Mouse (Mus musculus): ENCODE results near the gene Spink4. TPM values are rescaled to one million over a fixed set of nuclear protein-coding genes. Genes with fewer than 3 reads are reported as not detected.
A peak's percentile ranks its signal among the peaks of the same experiment; 100 is the strongest.

The Spink4 gene
- total and polyA plus RNA-seq, 2 experiments from 2014 or later: not detected

DNA sequence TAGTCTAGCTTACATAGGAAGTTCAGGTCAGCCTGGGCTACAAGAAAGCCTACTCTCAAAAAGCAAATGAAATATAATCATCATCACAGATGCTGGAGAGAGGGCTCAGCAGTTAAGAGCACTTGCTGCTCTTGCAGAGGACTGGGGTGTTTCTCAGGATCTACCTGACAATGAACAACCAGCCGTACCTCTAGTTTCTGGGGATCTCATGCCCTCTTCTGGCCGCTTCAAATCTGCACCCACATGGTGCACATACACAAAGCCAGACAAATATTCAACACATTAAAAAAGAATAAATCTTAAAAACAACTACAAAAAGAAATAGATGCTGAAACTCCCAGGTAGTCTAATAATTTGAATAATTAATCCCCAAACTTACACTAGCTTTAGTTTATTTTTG, 24.2 kb upstream of the Spink4 start:
- no peak for ATAC-seq (ENCODE audit: low FRiP score)
- 98% methylated on average over 2 of the region's 2 CpGs for WGBS

DNA sequence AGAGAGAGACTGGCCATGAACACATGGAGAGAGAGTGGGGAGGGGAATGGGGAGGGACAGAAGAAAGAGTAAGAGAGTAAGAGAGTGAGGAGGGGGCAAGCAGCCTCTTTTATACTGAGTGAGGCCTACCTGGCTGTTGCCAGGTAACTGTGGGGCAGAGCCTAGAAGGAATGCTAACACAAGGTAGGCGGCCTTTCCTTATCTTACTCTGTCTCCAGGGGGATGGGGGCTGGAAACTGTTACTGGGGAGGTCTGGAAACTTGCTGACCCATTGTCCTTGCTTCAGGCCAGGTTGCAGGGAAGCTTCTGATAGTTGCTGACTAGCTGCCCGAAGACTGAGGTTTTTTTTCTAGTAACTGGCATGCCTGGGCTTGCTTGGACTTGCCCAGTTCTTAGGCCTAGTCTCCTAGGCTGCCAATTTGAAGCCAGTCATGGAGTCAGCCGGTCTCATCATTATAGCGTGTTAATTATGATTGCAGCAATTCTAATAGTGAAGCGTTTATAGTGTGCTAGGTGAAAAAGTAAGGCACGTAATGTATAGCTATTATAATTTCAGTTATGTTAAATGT, 21.3 kb upstream of the Spink4 start:
- TF ChIP-seq CTCF (IDR thresholded peaks at IDR 0.05): no peak
- Histone ChIP-seq H3K4me3 (ENCODE audit: low read depth, low read length) (no peak overlapping the region), H3K27me3 (ENCODE audit: insufficient read depth, low read length) (no peaks in the 10 kb centered on the region), H3K36me3 (ENCODE audit: insufficient read depth, low read length) (no peaks in the 10 kb centered on the region), H3K27ac (ENCODE audit: low read depth, low read length) (no peak overlapping the region), H3K9ac (replicated peaks; ENCODE audit: low read length, poor library complexity, severe bottlenecking) (no peak overlapping the region), H3K4me1 (ENCODE audit: insufficient read depth, low read length) (no peaks in the 10 kb centered on the region), H3K9me3 (ENCODE audit: low read length) (no peaks in the 10 kb centered on the region), H3K4me2 (ENCODE audit: low read depth, low read length, poor library complexity, severe bottlenecking) (no peak overlapping the region)
- 87% methylated on average over 6 of the region's 6 CpGs for WGBS
- ATAC-seq (ENCODE audit: low FRiP score) (no peak), DNase-seq (ENCODE audit: low spot score) (no peak)

More for the DNA sequence above, 24.2 kb upstream of the Spink4 start:
- Histone ChIP-seq H3K9me3 (ENCODE audit: low read length) (no peaks in the 10 kb centered on the region), H3K9ac (replicated peaks; ENCODE audit: low read length, poor library complexity, severe bottlenecking) (no peak overlapping the region), H3K4me3 (ENCODE audit: low read depth, low read length) (no peak overlapping the region), H3K27me3 (ENCODE audit: insufficient read depth, low read length) (no peaks in the 10 kb centered on the region), H3K36me3 (ENCODE audit: insufficient read depth, low read length) (no peaks in the 10 kb centered on the region), H3K4me2 (ENCODE audit: low read depth, low read length, poor library complexity, severe bottlenecking) (no peak overlapping the region), H3K27ac (ENCODE audit: low read depth, low read length) (no peak overlapping the region), H3K4me1 (ENCODE audit: insufficient read depth, low read length) (no peaks in the 10 kb centered on the region)
- TF ChIP-seq CTCF (IDR thresholded peaks at IDR 0.05): no peak
- no peak for DNase-seq (ENCODE audit: low spot score)

DNA sequence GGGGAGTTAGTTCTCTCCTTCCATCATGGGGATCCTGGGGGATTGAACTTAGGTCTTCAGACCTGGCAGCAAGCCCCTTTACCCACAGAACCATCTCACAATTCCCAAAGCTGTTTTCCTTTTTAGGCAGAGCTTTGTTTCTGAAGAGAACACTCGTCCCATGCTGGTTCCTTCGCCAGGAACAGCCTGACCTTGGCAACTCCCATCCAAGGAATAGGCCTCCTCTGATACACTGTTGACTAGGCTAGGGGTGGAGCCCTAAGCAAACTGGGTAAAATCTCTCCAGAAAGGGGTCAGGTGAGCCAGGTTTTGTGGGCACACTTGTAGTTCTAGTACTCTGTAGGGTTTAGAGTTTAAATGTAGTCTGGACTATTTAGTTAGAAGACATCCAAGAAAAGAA, 20.6 kb upstream of the Spink4 start:
- no peak overlapping the region for H3K27ac ChIP-seq (ENCODE audit: low read depth, low read length)
- no peak for TF ChIP-seq CTCF (IDR thresholded peaks at IDR 0.05)
- no peaks in the 10 kb centered on the region for H3K9me3 ChIP-seq (ENCODE audit: low read length)
- H3K4me1 ChIP-seq (ENCODE audit: insufficient read depth, low read length): no peaks in the 10 kb centered on the region
- no peak overlapping the region for H3K9ac ChIP-seq (replicated peaks; ENCODE audit: low read length, poor library complexity, severe bottlenecking)
- H3K36me3 ChIP-seq (ENCODE audit: insufficient read depth, low read length): no peaks in the 10 kb centered on the region
- DNase-seq (ENCODE audit: low spot score) (no peak), ATAC-seq (ENCODE audit: low FRiP score) (no peak)
- H3K4me2 ChIP-seq (ENCODE audit: low read depth, low read length, poor library complexity, severe bottlenecking): no peak overlapping the region
- no peak overlapping the region for H3K4me3 ChIP-seq (ENCODE audit: low read depth, low read length)
- 60% methylated on average over 2 of the region's 2 CpGs for WGBS
- no peaks in the 10 kb centered on the region for H3K27me3 ChIP-seq (ENCODE audit: insufficient read depth, low read length)

DNA sequence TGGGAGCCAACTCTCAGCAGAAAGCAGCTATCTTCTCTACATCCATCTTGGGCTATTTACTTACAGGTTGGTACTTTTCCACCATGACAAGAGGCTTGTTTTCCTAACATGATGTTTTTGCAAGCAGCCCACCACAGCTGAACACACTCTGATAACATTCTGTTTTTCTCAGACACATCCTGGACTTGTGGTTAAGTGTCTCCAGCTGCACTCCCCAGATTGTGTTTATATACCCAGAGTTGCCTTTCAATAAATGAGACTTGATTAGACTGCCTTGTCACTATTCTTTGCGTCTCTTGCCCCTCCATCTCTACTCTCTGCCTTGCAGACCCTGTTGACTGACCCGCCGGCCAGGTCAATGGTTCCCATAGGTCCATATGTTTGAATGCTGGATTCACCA, 19.8 kb upstream of the Spink4 start:
- Histone ChIP-seq H3K36me3 (ENCODE audit: insufficient read depth, low read length) (no peaks in the 10 kb centered on the region), H3K4me2 (ENCODE audit: low read depth, low read length, poor library complexity, severe bottlenecking) (no peak overlapping the region), H3K27ac (ENCODE audit: low read depth, low read length) (no peak overlapping the region), H3K9me3 (ENCODE audit: low read length) (no peaks in the 10 kb centered on the region), H3K9ac (replicated peaks; ENCODE audit: low read length, poor library complexity, severe bottlenecking) (no peak overlapping the region), H3K4me1 (ENCODE audit: insufficient read depth, low read length) (no peaks in the 10 kb centered on the region), H3K4me3 (ENCODE audit: low read depth, low read length) (no peak overlapping the region), H3K27me3 (ENCODE audit: insufficient read depth, low read length) (no peaks in the 10 kb centered on the region)
- DNase-seq (ENCODE audit: low spot score): no peak
- 94% methylated on average over 3 of the region's 3 CpGs for WGBS
- TF ChIP-seq CTCF (IDR thresholded peaks at IDR 0.05): no peak
- no peak for ATAC-seq (ENCODE audit: low FRiP score)

DNA sequence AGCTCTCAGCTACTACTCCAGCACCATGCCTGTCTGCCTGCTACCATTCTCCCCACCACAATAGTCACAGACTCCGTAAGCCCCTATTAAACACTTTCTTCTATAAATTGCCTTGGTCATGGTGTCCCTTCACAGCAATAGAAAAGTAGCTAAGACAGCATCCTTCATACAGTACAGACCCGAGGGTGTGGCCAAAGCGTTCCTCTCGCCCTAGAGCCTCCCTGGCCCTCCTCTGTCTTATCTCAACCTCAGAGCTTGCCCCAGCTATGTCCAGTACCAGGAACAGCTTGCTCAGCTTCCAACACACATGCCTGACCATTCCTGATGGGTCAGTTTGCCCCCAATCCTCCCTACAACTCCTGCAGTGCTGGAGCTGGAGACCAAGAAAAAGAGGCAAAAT, 19.2 kb upstream of the Spink4 start:
- Histone ChIP-seq H3K4me2 (ENCODE audit: low read depth, low read length, poor library complexity, severe bottlenecking) (no peak overlapping the region), H3K4me3 (ENCODE audit: low read depth, low read length) (no peak overlapping the region), H3K27ac (ENCODE audit: low read depth, low read length) (no peak overlapping the region), H3K9ac (replicated peaks; ENCODE audit: low read length, poor library complexity, severe bottlenecking) (no peak overlapping the region), H3K36me3 (ENCODE audit: insufficient read depth, low read length) (no peaks in the 10 kb centered on the region), H3K4me1 (ENCODE audit: insufficient read depth, low read length) (no peaks in the 10 kb centered on the region), H3K9me3 (ENCODE audit: low read length) (no peaks in the 10 kb centered on the region), H3K27me3 (ENCODE audit: insufficient read depth, low read length) (no peaks in the 10 kb centered on the region)
- WGBS: 89% methylated on average over 4 of the region's 4 CpGs
- DNase-seq (ENCODE audit: low spot score) (no peak), ATAC-seq (ENCODE audit: low FRiP score) (no peak)
- TF ChIP-seq CTCF (IDR thresholded peaks at IDR 0.05): no peak

DNA sequence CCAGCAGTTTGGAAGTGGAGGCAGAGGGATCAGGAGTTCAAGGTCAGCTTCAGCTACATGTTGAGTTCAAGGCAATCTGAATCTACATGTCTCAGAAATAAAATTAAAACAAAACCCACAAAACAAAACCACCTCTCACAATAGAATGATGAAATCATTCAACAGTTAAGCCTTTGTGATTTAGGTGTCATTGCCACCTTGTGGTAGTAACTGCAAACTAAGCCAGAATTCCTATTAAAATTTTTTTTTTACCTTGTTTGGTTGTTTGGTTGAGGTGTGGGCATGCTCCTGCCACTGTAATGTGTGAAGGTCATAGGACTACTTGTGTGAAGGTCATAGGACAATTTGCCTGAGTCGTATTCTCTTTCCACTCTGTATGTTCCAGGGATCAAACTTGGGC, 13.6 kb upstream of the Spink4 start:
- Histone ChIP-seq H3K9me3 (ENCODE audit: low read length) (no peaks in the 10 kb centered on the region), H3K36me3 (ENCODE audit: insufficient read depth, low read length) (no peaks in the 10 kb centered on the region), H3K9ac (replicated peaks; ENCODE audit: low read length, poor library complexity, severe bottlenecking) (no peak overlapping the region), H3K4me3 (ENCODE audit: low read depth, low read length) (no peak overlapping the region), H3K27me3 (ENCODE audit: insufficient read depth, low read length) (no peaks in the 10 kb centered on the region), H3K4me1 (ENCODE audit: insufficient read depth, low read length) (no peaks in the 10 kb centered on the region), H3K27ac (ENCODE audit: low read depth, low read length) (no peak overlapping the region), H3K4me2 (ENCODE audit: low read depth, low read length, poor library complexity, severe bottlenecking) (no peak overlapping the region)
- peak; percentile 78 for TF ChIP-seq CTCF (IDR thresholded peaks at IDR 0.05)
- 0 out of 2 replicates have a peak, but pooled peaks have one; percentile 47 for ATAC-seq (ENCODE audit: low FRiP score)
- 56% methylated on average over 1 of the region's 1 CpGs for WGBS
- DNase-seq (ENCODE audit: low spot score): peak; percentile 67
